Mouse (Mus musculus) neural tube, embryonic 13.5 days (tissue): ENCODE data around the gene Slc25a45. TPM values are rescaled to one million over a fixed set of nuclear protein-coding genes. Genes with fewer than 3 reads are reported as not detected.

Source experiments
- ATAC-seq: fragments of 200-750 bp; cut with Nextera tagmentation; 2 replicates; pipeline ENCODE4 v1.8.0; 2017; ENCODE audit warnings: low read depth, mild to moderate bottlenecking, moderate TSS enrichment, moderate library complexity
- H3K27ac ChIP-seq: fragments of 300-500 bp; sonication (generic); replicated peaks from 2 replicates; pipeline ENCODE4 v1.5.1; 2015; ENCODE audit warnings: moderate library complexity, mild to moderate bottlenecking, inconsistent platforms
- H3K27me3 ChIP-seq: fragments of 300-500 bp; sonication (generic); 2 replicates; pipeline ENCODE4 v1.6.1; 2015; ENCODE audit warnings: mild to moderate bottlenecking, inconsistent platforms
- H3K36me3 ChIP-seq: fragments of 300-500 bp; sonication (generic); 2 replicates; pipeline ENCODE4 v1.6.1; 2015; ENCODE audit warnings: mild to moderate bottlenecking, inconsistent platforms
- H3K4me1 ChIP-seq: fragments of 300-500 bp; sonication (generic); replicated peaks from 2 replicates; pipeline ENCODE4 v1.6.1; 2015; ENCODE audit warnings: inconsistent platforms
- H3K4me2 ChIP-seq: fragments of 300-500 bp; sonication (generic); 2 replicates; pipeline ENCODE4 v1.6.1; 2015; ENCODE audit warnings: inconsistent platforms, mild to moderate bottlenecking, moderate library complexity
- H3K4me3 ChIP-seq: fragments of 300-500 bp; sonication (generic); 2 replicates; pipeline ENCODE4 v1.5.1; 2015; ENCODE audit warnings: mild to moderate bottlenecking, inconsistent platforms
- H3K9ac ChIP-seq: fragments of 300-500 bp; sonication (generic); 2 replicates; pipeline ENCODE4 v1.6.1; 2015; ENCODE audit warnings: moderate library complexity, mild to moderate bottlenecking, inconsistent platforms
- H3K9me3 ChIP-seq: fragments of 300-500 bp; sonication (generic); 2 replicates; pipeline ENCODE4 v1.6.1; 2016; ENCODE audit warnings: inconsistent platforms
- WGBS: fragments of 180-500 bp; shearing (Covaris S2); methylation state at CpG from one replicate; pipeline ENCODE4 v1.1.7; 2015; 5-methylcytosine and 5-hydroxymethylcytosine counted together
- polyA plus RNA-seq: library from polyadenylated mRNA; unstranded; fragments of >200 nt; fragmentation: Nextera tagmentation; extraction: Ambion mirVana; gene quantifications from 2 replicates; pipeline ENCODE4 v1.2.1, GENCODE M21; 2015

The Slc25a45 gene
- polyA plus RNA-seq, 1 experiment from 2014 or later: 2.3 TPM

GRCm38 (mm10) chr19:5889211-5889610, 11.6 kb downstream of the Slc25a45 start:
- Histone ChIP-seq H3K4me1 (peaks cover 30% of the 10 kb centered on the region), H3K27ac (no peak overlapping the region), H3K9me3 (no peaks in the 10 kb centered on the region), H3K27me3 (no peaks in the 10 kb centered on the region), H3K4me2 (no peak overlapping the region), H3K36me3 (peaks cover 13% of the 10 kb centered on the region; the same call in 1 of the 2 replicates), H3K9ac (no peak overlapping the region), H3K4me3 (no peak overlapping the region)
- 68% methylated on average over 4 of the region's 4 CpGs for WGBS
- ATAC-seq: no peak

GRCm38 (mm10) chr19:5891521-5892258, 14.1 kb downstream of the Slc25a45 start:
- no peak overlapping the region for H3K4me3 ChIP-seq
- no peaks in the 10 kb centered on the region for H3K9me3 ChIP-seq
- no peak overlapping the region for H3K9ac ChIP-seq
- H3K27me3 ChIP-seq: no peaks in the 10 kb centered on the region
- no peak for ATAC-seq
- peaks cover 30% of the 10 kb centered on the region for H3K4me1 ChIP-seq
- no peak overlapping the region for H3K27ac ChIP-seq
- WGBS: 93% methylated on average over 12 of the region's 12 CpGs
- H3K36me3 ChIP-seq: peaks cover 33% of the 10 kb centered on the region
- H3K4me2 ChIP-seq: no peak overlapping the region

- Histone ChIP-seq H3K9ac (no peak overlapping the region), H3K27me3 (no peaks in the 10 kb centered on the region), H3K27ac (no peak overlapping the region), H3K4me2 (peak overlapping the region; percentile 82; the same call in 1 of the 2 replicates), H3K9me3 (no peaks in the 10 kb centered on the region), H3K4me3 (peak overlapping the region; percentile 69), H3K4me1 (peaks cover 30% of the 10 kb centered on the region), H3K36me3 (peaks cover 37% of the 10 kb centered on the region)
- 92% methylated on average over 7 of the region's 7 CpGs for WGBS
- ATAC-seq: no peak
Measured at GRCm38 (mm10) chr19:5892262-5892661, 14.7 kb downstream of the Slc25a45 start.

GRCm38 (mm10) chr19:5892735-5893134, 15.1 kb downstream of the Slc25a45 start:
- Histone ChIP-seq H3K4me1 (peaks cover 30% of the 10 kb centered on the region), H3K36me3 (peaks cover 42% of the 10 kb centered on the region), H3K4me3 (peak overlapping the region; percentile 69), H3K4me2 (peak overlapping the region; percentile 82), H3K27ac (no peak overlapping the region), H3K9ac (peak overlapping the region; percentile 96), H3K27me3 (no peaks in the 10 kb centered on the region), H3K9me3 (no peaks in the 10 kb centered on the region)
- 93% methylated on average over 13 of the region's 13 CpGs for WGBS
- ATAC-seq: no peak

GRCm38 (mm10) chr19:5893282-5894001, 15.8 kb downstream of the Slc25a45 start:
- Histone ChIP-seq H3K4me1 (peaks cover 30% of the 10 kb centered on the region), H3K9ac (peak overlapping the region; percentile 96), H3K27me3 (no peaks in the 10 kb centered on the region), H3K36me3 (peaks cover 47% of the 10 kb centered on the region), H3K27ac (peak overlapping the region; percentile 86), H3K4me3 (peak overlapping the region; percentile 69), H3K4me2 (peak overlapping the region; percentile 82), H3K9me3 (no peaks in the 10 kb centered on the region)
- ATAC-seq: peak; percentile 60
- 6% methylated on average over 30 of the region's 31 CpGs for WGBS

GRCm38 (mm10) chr19:5894002-5894678, 16.5 kb downstream of the Slc25a45 start, which contains the start of gene Tigd3:
Tigd3 (minus strand) TSS chr19:5894149.
- WGBS: 5% methylated on average over 36 of the region's 36 CpGs
- H3K9me3 ChIP-seq: no peaks in the 10 kb centered on the region
- peak within 1 kb of the TSS; percentile 69 for H3K4me3 ChIP-seq
- peak within 1 kb of the TSS; percentile 82 for H3K4me2 ChIP-seq
- H3K27me3 ChIP-seq: no peaks in the 10 kb centered on the region
- peak within 1 kb of the TSS; percentile 96 for H3K9ac ChIP-seq
- peaks cover 29% of the 10 kb centered on the region for H3K4me1 ChIP-seq
- H3K36me3 ChIP-seq: peaks cover 52% of the 10 kb centered on the region
- H3K27ac ChIP-seq: peak within 1 kb of the TSS; percentile 86
- peak; percentile 98 for ATAC-seq

- Histone ChIP-seq H3K9ac (no peak overlapping the region), H3K36me3 (peaks cover 53% of the 10 kb centered on the region), H3K4me1 (peaks cover 24% of the 10 kb centered on the region), H3K27ac (no peak overlapping the region), H3K27me3 (no peaks in the 10 kb centered on the region), H3K4me3 (no peak overlapping the region), H3K9me3 (no peaks in the 10 kb centered on the region), H3K4me2 (no peak overlapping the region)
- WGBS: 96% methylated on average over 3 of the region's 3 CpGs
- no peak for ATAC-seq
Measured at GRCm38 (mm10) chr19:5907275-5907674, 29.7 kb downstream of the Slc25a45 start.

- peak overlapping the region; percentile 57 for H3K27ac ChIP-seq
- no peak for ATAC-seq
- no peaks in the 10 kb centered on the region for H3K9me3 ChIP-seq
- peak overlapping the region; percentile 65 for H3K9ac ChIP-seq
- peak overlapping the region; percentile 85 for H3K4me3 ChIP-seq
- peak overlapping the region; percentile 83 for H3K4me2 ChIP-seq
- H3K36me3 ChIP-seq: peaks cover 26% of the 10 kb centered on the region
- peaks cover 32% of the 10 kb centered on the region for H3K4me1 ChIP-seq
- H3K27me3 ChIP-seq: no peaks in the 10 kb centered on the region
- 64% methylated on average over 6 of the region's 6 CpGs for WGBS
Measured at GRCm38 (mm10) chr19:5910221-5910620, 32.6 kb downstream of the Slc25a45 start.

GRCm38 (mm10) chr19:5911430-5912102, 34.0 kb downstream of the Slc25a45 start:
- Histone ChIP-seq H3K36me3 (peaks cover 15% of the 10 kb centered on the region), H3K4me1 (peaks cover 32% of the 10 kb centered on the region), H3K9me3 (no peaks in the 10 kb centered on the region), H3K27me3 (no peaks in the 10 kb centered on the region), H3K9ac (peak overlapping the region; percentile 83), H3K4me2 (peak overlapping the region; percentile 83), H3K4me3 (peak overlapping the region; percentile 85), H3K27ac (peak overlapping the region; percentile 88)
- ATAC-seq: no peak
- WGBS: 3% methylated on average over 14 of the region's 14 CpGs

- peak; percentile 96 for ATAC-seq
- Histone ChIP-seq H3K9ac (peak overlapping the region; percentile 83), H3K9me3 (no peaks in the 10 kb centered on the region), H3K4me3 (peak overlapping the region; percentile 85), H3K4me2 (peak overlapping the region; percentile 83), H3K27ac (peak overlapping the region; percentile 88), H3K36me3 (peaks cover 12% of the 10 kb centered on the region), H3K27me3 (no peaks in the 10 kb centered on the region), H3K4me1 (peaks cover 32% of the 10 kb centered on the region)
- WGBS: under 1% methylated on average over 59 of the region's 59 CpGs
Measured at GRCm38 (mm10) chr19:5912103-5913006, 34.7 kb downstream of the Slc25a45 start.
